Mouse (Mus musculus) brain, embryonic 14.5 days (tissue): ENCODE data around the gene Apln. TPM values are rescaled to one million over a fixed set of nuclear protein-coding genes. Genes with fewer than 3 reads are reported as not detected.

Experiments
- DNase-seq: peaks from one replicate; pipeline ENCODE4 v3.0.0-alpha.2; 2011; ENCODE audit warnings: low read depth
- CTCF ChIP-seq: fragments of 200-500 bp; IDR thresholded peaks from 2 replicates; pipeline ENCODE4 v1.5.1; 2012; ENCODE audit warnings: inconsistent platforms, mild to moderate bottlenecking, moderate library complexity, borderline replicate concordance; ENCODE audit not compliant: insufficient read depth, insufficient read length; ENCODE audit errors: extremely low read depth
- POLR2A ChIP-seq: fragments of 200-500 bp; IDR thresholded peaks from 2 replicates; pipeline ENCODE4 v1.6.1; 2012; ENCODE audit warnings: mild to moderate bottlenecking, inconsistent platforms, borderline replicate concordance; ENCODE audit not compliant: poor library complexity, insufficient read depth, insufficient read length, severe bottlenecking; ENCODE audit errors: extremely low read depth
- polyA plus RNA-seq: library from polyadenylated mRNA; depleted of rRNA; stranded (reverse); fragments of >200 nt; gene quantifications from 2 replicates; pipeline ENCODE4 v1.2.3, GENCODE M21; 2012; rRNA removed

Gene Apln
- polyA plus RNA-seq: 5.3 and 6.8 TPM in 2 replicates

DNA sequence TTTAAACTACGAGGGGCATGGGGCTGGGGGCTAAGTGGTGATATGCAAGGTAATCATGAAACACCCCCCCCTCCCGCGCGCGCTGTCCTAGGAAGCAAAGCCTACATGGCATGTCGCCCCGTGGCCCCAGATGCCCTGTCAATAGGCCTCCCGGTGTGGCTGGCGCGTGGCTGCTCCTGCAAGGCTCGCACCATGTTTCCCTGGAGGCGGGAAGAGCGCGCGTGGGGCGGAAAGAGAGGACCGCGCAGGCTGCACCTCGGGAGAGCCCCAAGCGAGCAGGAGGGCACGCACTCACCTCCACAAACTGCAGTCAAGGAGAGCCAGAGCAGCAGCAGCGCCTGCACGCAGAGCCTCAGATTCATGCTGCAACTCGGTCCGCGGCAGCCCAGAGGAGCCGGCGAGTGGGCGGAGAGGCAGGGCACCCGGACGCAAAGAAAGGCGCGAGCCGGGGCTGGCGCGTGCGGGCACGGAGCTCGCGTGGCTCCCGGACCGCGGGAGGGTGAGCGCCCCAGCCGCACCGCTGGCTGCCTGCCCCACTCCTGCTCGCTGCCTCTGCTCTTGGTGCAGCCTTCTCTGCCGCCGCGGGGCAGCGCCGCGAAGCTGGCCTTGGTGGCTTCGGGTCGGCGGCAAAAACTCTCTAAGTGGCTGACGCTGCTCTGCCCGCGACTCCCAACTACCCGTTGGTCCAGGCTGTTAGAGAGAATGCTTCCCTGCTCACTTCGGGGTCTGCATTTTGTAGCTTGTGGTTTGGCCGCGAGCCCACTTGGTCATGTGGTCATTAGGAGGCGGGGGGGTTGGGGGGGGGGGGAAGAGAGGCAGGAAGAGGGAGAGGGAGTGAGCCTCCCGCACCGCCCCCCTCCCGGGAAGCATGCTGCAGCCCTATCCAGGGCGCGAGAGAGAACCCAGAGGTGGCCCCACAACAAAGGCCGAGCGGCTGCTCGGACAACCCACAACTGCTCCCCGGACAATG, at the start of gene Apln:
Gene Apln, minus strand, starts transcription at position 710 of the 970 bp plus-strand sequence.
- TF ChIP-seq CTCF (no peak), POLR2A (no peak)
- DNase-seq: peak; percentile 63

DNA sequence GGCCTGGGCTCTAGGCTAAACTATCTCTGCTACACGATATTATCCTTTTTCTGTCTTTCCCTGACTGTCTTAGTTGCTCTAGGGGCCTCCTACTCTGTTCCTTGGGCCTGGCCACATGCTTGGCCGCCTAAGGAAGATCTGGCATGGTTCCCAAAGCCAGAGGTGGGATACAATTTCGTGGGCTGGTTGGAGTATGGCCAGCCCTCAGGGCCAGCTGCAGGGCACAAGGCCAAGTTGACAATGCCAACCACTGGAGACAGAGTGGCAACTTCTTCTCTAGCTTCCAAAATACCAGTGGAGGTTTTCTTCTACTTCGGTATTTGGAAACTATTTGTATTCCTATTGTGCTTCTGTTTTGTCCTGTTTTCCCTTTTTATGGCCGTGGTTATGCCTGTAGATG, 47.7 kb upstream of the Apln start:
- DNase-seq: no peak
- TF ChIP-seq CTCF: no peak
- TF ChIP-seq POLR2A: no peak

DNA sequence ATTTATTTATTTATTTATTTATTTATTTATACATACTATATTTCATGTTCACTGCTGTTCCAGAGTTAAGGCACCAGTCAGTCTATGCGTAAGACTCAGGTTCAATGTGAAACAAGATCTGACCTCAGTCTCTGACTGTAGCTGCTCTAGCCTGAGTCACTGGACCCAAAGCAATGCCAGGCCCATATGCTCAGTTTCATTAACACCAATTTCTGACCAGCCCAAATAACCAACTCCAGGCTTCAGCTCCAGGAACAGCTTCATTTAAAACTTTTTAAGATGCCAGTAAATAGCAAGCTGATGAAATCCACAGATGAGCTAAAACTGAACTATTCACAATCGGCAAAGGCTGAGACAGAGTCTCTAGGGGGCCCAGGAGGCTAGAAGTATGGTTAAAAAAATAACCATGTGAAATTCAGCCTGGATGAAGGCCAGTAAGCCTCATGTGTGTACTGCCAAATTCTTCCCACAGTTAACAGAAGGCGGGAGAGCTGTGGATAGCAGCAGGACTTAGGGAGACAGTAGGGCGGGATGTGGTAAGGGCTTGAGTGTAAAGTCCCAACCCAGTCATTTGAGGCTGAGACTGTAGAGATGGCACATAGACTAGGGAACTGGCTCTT, 42.3 kb upstream of the Apln start:
- TF ChIP-seq CTCF (no peak), POLR2A (no peak)
- peak; percentile 15 for DNase-seq

DNA sequence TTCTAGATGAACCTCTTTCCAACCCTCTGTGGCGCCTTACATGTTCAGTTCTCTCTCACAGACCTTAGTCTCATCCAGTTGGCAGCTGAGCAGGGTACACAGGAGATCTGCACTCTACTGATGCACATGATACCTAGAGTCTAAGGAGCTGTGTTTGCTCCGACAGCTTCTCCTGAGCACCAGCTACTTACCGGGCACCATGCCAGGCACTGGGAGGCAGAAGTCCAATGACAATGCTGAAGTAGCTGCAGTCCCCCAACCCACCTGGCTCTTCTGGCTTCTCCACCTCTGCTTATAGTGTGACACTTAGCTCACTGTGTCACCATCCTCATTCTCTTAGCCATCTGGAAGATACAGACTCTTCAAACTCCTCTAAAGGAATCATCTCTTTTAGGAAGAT, 40.0 kb upstream of the Apln start:
- no peak for DNase-seq
- TF ChIP-seq POLR2A (no peak), CTCF (no peak)

DNA sequence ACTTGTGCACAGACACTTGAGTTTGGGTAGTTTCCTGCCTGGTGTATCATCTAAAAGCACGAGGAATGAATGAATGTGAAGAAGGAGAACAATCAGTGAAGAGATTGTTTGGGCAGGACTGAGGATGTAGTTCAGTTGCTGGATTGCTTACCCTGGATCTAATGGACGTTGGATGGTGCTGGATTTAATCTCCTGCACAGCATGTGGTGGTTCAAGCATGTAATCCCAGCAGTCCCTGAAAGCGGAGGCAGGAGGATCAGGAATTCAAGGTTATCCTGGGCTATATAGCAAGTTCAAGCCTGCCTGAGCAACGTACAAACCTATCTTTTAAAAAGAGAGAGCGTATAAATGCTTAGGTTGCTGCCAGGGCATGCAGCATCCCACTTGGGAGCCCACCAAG, 37.7 kb upstream of the Apln start:
- TF ChIP-seq POLR2A (no peak), CTCF (no peak)
- DNase-seq: no peak

DNA sequence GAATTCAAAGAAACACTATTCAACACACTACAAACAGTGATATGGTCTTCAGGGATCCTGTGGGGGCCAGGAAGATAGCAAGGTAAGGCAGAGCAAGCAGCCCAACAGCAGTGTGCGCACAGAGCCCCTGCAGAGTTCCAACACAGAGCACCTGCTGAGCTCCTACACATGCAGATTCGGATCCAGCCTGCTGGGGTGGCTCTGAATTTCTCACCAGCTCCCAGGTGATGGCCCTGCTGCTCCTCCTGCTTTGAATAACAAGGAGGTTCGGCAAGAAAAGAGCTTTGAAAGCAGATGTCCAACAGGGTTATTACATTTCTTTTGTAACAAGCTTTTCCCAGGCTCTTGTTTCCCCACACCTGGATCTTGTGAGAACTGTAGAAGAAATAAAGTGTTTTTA, 37.3 kb upstream of the Apln start:
- no peak for TF ChIP-seq POLR2A
- no peak for TF ChIP-seq CTCF
- DNase-seq: no peak

DNA sequence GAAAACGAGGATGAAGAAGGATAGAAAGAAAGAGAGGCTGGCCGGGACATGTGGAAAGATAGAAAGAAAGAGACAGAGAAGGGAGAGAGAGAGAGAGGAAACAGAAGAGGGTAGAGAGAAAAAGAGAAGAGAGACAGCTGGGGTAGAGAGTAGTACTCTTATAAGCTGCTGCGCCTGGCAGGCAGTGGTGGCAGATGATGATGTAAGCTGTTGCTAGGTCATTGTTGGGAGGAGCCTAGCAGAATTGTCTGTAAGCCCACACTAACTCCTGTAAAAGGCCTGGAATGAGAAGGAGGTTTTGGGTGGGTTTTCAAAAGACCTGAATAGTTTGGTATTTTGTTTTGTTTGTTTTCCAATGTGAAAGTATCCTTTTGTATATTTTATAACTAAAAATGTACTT, 32.2 kb upstream of the Apln start:
- TF ChIP-seq POLR2A: no peak
- no peak for TF ChIP-seq CTCF
- DNase-seq: no peak

DNA sequence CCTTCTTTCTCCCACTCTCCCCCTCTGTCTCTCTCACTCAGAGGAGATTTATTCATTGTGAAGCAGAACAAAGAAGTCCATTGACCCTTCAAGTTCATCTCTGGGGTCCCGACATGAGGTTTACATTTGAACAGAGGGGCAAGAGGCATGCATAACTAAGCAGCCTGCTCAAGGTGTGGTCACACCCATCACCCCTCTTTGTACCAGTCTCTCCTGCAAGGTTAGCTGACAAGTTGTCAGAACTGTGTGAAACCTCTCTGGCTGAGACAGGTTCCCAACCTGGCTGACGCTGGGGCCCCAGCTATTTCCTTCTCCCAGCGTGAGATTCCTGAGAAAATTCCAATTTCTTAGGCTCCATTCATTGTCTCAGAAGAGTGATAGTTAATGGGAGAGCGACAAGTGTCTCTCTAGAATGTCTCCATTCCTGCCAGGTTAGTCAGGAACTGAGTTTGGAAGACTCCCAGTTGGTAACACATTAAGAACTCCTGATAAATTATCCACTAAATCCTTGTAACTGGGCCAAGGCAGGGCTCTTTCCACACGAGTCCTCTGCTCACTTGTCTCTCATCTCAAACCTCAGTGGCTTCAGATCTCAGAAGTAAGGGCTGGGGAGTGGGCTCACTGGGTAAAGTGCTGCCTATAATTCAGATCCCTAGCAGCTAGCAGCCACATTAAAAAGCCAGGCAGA, 29.7 kb upstream of the Apln start:
- DNase-seq: no peak
- TF ChIP-seq POLR2A (no peak), CTCF (no peak)

DNA sequence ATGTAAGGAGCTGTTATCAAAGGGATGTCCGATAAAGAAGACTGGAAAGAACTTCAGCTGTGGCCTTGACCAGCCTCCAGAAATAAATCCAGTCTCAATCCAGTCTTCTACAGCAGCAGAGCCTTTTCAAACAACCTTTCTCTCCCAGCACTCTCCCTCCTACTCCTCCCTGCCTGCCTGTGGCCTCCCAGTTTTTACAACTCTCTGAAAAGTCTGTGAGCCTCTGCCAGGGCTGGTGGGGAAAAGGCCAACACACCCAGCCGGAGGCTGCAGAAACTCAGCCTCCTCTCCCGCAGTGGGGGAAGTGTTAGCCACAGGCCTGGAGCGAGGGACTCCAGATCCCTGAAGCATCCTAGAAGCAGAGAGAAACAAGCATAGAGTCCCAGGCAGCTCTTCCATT, 27.8 kb upstream of the Apln start:
- no peak for DNase-seq
- TF ChIP-seq POLR2A (no peak), CTCF (no peak)

DNA sequence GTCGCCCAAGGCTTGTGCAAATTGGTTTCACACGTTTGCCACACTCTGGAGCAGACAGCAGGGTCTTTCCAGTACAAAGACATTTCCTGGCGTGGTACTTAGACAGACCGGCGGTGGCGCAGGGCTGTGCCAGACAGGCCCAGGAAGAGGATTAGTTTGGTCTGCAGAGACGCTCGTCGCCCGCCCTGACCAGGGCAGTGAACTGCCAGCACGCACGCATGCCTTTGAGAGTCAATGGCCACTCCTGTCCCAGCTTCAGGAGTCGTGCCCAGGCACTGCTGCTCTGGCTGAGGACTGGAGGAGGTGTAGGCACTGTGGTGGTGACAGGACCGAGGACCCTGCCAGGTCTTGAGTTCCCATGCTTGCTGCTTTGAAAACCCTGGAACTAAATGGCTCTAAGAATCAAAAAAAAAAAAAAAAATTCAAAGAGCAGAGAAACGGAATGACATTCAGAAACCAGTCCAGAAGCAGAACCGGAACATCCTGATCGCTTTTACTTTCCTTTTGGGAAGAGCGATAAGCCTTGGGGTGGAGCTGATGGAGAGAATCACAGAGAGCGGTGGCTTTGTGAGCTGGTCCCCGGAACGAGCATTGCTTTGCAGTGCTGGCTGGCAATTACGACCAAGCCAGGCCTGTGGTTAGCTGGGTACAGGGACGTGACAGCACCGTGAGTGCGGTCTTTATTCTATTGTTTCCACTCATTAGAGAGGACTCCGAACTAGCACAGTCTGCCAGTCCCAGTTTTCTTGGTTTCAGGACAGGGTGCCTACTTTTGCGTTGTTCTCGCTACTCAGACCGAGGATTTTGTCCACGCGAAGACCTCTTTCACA, 19.7 kb upstream of the Apln start:
- DNase-seq: peak; percentile 86
- TF ChIP-seq CTCF: no peak
- peak; percentile 22; the same call in 1 of the 2 replicates for TF ChIP-seq POLR2A
